Mouse (Mus musculus) hindlimb bud, embryonic 11.5 days (tissue): ENCODE measurements around the gene Tet1.
"Not testable (repeated sequence)": the region's sequence is repeated elsewhere in the genome, so short reads cannot be mapped to it uniquely, and the experiment has no call there.

Experiments used
- DNase-seq: peaks from one replicate; pipeline ENCODE4 v3.0.0-alpha.2; 2012; ENCODE audit warnings: low read depth, low spot score; ENCODE audit errors: extremely low spot score

The Tet1 gene

DNA sequence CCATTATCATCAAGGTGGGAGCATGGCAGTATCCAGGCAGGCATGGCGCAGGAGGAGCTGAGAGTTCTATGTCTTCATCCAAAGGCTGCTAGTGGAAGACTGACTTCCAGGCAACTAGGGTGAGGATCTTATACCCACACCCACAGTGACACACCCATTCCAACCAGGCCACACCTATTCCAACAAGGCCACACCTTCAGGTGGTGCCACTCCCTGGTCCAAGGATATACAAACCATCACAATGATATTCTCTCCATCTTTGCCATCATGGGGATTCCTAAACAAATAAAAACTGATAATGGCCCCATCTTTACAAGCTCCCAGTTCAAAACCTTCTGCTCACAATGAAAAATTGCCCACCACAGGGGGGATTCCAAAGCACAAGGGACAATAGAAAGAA, at the start of gene Tet1:
Gene Tet1, minus strand, starts transcription at position 101 of the 400 bp plus-strand sequence.
- DNase-seq, result not testable (repeated sequence)

DNA sequence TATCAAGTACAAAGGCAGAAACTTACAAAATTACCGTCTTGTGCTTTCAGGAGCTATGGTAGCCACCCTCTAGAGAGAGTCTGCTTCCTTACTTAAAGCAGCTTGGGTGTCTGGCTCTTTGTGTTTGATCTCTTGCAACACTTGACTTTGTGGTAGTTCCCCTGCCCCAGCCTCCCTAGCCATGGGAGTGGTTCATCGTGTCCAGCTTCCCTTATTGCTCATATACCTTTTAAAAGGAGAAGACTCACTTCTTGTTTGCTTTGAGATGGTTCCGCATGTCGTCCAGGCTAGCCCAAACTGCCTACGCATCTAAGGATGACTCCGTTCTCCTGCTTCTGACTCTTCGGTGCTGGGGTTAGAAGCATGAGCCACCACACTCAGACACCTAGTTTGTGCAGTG, 39.8 kb upstream of the Tet1 start:
- no peak for DNase-seq

DNA sequence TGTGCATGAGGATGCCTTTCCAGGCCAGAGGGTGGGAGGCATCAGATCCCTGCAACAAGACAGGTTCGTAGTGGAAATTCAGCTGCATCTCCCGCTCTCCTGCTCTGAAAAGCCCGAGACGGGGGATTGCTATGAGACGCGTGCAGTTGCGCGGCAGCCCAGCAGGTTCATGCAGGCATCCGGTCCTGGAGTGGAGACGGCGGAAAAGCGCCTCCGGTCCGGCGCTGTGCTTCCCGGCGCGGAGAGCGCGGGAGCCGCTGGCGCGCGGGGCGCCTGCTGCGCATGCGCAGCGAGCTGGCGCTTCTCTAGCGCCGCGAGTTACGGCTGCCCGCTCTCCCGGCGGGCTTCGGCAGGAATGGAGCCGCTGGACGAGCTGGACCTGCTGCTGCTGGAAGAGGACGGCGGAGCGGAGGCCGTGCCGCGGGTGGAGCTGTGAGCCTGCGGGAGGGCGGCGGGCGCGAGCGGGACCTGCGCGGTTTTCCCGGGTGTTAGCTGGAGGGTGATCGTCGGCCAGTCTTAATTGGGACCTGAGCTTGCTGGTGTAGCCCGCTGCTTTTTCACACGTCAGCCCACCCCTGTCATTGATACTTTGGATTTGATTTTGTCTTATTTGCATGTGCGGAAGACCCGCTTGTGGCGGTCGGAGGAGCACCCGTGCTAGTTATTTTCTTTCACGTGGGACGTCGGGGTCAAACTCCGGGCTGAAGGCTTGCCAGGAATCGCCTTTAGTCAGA, 38.1 kb upstream of the Tet1 start, which contains the start of gene Dna2:
Gene Dna2, plus strand, starts transcription at position 289 of the 734 bp plus-strand sequence.
- peak; percentile 68 for DNase-seq

DNA sequence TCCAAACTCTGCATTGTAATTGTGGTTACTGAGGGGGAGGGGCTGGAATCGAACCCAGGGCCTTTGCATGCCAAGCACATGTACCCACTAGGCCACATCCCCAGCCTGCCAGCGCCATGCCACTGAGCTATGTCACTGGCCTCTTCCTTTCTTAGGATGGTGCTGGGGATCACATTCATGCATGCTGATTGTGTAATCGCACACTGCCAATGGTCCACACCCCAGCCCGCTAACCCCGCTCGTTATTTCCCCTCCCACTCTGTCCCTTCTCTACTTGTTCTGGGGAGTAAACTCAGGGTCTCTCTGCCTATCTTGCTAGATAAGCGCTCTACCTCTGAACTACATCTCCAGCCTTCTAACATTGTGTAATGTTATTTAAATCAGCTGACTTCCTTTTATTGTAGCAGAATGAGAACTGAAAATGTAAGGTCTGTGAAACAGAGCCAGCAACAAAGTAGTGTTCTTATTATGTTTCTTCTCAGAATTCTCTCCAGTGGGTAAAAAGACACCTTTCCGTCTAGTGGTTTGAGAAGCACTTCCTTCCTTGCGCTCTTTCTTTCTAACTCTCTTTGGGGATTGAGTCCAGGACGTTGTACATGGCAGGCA, 36.3 kb upstream of the Tet1 start:
- DNase-seq, result no peak

DNA sequence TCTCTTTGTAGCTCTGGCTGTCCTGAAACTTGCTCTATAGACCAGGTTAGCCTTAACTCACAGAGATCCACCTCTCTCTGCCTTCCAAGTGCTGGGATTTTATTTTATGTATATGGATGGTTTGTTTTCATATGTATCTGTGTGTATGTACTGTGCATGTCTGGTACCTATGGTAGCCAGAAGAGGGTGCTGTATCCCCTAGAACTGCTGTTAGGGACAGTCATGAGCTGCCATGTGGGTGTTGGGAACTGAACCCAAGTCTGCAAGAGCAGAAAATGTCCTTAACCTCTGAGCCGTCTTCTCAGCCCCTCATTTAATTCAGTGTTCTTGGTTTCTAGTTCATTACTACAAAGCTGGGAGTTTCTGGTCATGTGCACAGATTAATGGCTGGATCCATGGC, 23.6 kb upstream of the Tet1 start:
- no peak for DNase-seq

DNA sequence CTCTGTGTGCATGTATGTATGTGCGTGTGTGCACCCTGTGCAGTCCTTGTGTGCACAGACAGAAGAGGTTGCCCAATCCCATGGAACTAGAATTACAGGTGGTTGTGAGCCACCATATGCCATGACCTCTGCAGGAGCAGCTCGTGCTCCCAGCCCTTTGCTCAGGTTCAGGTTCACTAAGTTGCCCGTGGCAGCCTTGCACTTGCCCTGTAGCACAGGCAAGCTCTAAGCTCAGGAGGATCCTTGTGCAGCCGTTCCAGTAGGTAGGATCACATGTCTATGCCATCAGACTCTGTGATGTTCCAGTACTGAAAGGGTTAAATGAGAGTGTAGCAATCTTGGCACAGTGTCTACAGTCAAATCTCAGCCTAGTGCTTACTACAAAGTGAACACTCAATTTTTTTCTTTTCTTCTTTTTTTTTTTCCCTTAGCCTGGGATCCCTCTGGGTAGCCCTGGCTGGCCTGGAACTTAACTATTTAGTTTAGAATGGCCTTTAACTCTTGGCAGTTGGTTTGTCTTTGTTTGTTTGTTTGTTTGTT, 15.4 kb upstream of the Tet1 start:
- no peak for DNase-seq

DNA sequence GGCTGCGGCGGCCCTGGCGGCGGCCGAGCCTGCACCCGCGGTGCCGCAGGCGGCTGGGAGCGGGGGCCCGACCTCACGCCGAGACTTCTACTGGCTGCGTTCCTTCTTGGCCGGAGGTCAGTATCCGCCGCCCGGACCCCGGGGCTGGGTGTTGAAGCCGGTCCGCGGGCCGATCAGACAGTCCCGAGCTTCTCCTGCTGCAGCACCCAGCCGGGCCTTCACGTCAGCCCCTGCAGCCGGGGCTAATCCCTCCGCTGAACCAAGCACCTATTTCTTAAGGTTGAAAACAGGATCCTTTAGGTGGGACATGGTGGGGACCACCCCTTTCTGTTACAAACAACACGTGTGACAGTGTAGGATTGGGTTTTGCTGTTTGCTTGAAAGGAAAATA, 12.0 kb upstream of the Tet1 start:
- no peak for DNase-seq

DNA sequence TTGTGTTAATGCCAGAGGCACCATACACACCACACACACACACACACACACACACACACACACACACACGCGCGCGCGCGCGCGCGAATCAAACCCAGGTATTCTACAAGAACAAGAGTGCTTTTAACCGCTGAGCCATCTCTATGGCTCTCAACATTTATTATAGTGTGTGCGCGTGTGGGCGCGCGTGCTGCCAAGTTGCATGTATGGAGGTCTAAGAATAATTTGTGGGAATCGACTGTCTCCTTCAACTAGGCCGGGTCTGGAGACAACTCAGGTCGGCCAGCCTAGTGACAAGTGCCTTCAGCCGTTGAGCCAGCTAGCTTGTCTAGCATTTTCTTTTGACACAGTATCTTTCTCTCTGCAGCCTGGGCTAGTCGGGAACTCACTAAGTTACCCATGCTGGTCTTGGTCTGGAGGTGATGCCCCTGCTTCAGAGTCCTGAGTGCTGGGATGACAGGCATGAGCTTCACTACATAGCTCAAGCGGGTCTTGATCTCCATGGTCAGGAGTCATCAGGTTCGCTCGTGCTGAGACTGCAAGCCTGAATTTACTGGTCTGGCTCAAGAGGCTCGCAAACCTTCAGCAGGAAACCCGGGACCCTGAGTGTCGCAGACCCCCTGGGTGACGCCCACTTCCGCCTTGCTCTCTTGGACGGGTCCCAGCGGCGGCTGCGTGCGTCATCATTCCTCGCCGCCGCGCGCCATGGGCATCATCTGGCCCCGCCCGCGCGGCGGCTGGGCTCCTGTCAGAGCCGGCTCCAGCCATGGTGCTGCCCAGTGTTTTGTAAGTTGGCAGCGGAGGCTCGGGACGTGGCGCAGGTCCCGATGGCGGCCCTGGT, 11.3 kb upstream of the Tet1 start, which contains the start of gene Slc25a16:
Gene Slc25a16, plus strand, starts transcription at position 709 of the 841 bp plus-strand sequence.
- peak; percentile 62 for DNase-seq

DNA sequence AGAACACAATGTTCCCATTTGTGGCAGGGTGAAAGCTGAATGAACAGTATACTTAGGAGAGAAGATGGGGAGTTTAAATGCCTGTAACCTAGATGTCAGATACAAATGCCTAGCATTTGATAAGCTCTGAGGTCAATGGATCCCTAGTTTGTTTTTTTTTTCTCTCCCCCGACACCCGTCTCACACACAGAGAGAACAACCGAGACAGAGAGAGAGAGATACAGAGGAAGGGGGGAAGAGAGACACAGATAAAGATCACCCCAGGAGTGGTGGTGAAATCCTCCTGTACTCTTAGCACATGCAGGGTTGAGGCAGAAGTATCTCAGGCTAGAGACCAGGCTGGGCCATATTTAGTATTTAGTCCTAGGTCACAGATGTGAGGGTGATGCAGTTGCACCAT, 10.2 kb upstream of the Tet1 start:
- DNase-seq, result no peak

DNA sequence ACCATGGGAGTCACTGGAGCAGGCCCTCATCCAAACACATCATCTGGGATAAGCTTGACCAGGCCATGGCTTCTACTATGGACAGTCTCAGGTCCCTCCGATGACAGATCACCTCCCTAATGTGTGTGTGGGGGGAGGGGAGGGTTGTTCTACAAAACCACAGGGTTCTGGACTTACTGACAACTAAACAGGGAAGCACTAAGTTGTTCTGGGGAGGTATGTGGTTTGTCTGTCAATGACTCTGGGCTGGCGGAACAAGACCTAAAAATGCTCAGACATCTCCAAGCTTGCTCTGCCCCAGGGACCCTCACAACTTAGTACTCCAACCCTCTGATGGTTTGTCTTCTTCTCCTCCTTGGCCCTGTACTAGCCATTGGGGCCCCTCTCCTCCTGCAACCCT, 2.3 kb upstream of the Tet1 start:
- no peak for DNase-seq

DNA sequence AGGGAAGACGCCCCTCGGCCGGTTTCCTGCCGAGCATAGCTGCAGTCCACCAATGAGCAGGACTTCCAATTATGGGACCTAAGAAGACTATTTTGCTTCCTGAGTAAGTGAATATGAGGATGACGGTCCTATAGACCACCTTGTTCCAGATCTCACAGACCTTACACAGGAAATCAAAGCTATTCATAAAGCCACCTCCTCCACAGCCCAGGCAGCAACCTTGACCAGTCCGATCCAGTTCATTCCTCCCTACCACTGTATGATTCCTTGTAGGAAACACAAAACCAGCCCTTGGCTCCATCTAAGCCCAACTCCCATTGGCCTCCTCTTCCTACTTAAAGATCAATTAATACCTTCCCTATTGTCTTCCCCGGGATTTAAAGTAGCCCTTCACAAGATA, 2.5 kb downstream of the Tet1 start:
- DNase-seq, result no peak

DNA sequence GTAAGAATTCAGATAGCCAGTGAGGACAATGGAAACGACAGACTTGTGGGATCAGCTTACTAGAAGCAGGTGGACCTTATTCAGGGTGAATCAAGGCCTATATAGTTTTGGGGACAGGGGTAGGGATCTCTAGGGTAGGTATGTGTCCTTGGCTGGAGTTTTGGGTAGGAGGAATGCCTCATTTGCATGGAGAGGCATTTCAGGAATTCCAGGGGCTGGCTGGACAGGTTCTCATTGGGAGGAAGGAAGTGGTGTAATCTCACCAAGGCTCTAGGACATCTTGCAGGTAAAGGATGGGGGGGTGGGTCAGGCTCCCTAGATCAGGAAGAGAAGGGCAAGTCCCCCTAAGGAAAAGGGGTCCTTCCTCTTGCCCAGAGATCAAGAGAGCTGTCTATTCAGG, 6.0 kb downstream of the Tet1 start:
- DNase-seq, result no peak

DNA sequence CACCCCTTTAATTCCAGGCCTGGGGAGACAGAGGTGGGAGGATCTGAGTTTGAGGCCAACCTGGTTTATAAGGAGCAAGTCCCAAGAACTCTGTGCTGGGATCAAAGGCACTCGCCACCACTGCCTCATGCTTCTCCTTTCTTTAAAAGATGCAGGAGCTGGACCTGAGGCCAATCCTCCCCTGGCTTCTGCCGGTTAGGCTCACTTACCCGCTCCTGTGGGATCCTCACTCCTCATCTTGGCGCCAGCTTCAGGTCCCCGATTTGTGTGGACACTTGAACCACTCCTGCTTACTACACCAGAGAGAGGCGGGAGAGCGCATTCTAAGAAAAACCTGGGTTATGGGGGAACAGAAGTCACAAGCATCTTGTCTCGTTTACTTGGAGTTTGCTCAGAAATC, 7.0 kb downstream of the Tet1 start:
- DNase-seq, result no peak

DNA sequence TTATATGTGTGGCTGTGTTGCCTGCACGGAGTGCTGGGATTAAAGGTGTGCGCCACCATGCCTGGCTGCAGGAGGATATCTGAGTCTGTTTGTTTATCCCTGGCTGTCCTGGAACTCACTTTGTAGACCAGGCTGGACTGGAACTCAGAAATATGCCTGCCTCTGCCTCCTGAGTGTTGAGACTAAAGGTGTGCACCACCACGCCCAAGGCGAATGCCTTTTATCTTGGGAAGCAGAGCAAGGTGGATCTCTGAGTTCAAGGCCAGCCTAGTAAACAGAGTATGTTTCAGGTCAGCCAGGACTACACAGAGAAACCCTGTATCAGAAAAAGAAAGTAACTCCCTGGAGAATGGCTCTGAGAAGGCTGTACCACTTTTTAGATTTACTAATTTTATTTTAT, 8.7 kb downstream of the Tet1 start:
- no peak for DNase-seq

DNA sequence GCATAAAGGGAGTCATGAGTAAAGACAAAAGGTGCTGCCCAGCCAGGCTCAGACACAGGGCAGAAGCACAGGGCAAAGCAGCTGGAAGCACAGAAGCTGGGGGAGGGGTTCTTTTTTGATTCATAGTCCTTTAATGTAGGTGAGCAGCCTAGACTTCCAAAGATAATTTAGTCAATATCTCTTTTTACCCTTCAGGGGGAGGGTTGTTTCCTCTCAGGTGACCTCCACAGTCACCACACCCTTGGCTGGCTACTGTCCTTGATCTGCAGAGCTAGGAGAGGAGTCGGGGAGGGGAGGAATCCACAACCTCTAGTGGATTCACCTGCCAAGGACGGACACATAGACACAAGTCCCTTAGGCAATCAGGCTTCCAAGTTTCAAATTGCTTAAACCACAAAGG, 10.7 kb downstream of the Tet1 start:
- DNase-seq, result no peak

DNA sequence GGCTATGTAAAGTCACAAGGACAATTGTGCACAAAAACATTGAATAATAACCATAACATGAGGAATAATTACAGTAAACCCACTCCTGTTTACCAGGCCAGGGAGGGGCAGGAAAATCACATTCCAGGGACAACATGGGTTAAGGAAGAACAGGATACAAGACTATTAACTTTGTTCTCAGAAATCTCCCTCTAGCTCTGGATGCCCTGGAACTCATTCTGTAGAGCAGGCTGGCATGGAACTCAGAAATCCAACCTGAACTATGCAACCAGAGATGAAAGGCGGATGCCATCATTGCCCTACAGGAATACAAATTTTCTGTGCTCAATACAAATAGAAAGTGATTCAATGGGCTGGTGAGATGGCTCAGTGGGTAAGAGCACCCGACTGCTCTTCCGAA, 11.4 kb downstream of the Tet1 start:
- no peak for DNase-seq

DNA sequence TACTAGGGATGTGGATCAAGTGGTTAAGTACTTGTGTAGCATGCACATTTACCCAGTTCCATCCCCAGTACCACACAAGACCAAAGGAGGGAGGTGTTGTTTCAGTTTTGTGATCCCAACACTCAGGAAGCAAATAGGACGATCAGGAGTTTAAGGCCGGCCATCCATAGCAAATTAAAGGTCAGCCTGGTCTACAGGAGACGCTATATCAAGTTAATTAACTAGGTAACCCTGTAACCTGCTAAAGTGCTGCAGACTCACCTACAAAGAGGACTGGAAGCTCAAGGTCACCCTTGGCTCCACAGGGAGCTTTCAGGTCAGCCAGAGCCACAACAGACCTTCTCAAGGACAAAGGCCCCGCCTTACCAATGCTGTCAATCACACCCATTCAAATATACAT, 12.0 kb downstream of the Tet1 start:
- DNase-seq, result no peak

DNA sequence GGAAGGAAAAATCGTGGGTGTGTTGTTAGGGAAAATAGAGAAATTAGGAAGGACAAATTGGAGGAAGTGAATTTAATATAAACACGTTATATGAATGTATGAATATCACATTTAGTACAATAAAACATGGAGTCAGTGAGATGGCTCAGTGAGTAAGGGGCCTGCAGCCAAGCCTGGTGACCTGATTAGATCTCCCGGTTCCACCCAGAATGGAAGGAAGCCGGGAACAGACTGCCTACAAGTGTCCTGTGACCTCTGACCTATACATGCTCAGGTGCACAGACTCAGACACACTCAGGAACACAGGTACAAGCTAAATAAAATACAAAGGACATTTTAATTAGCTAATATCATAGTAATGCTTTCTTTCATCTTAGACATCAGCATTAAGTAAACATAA, 12.8 kb downstream of the Tet1 start:
- DNase-seq, result no peak

DNA sequence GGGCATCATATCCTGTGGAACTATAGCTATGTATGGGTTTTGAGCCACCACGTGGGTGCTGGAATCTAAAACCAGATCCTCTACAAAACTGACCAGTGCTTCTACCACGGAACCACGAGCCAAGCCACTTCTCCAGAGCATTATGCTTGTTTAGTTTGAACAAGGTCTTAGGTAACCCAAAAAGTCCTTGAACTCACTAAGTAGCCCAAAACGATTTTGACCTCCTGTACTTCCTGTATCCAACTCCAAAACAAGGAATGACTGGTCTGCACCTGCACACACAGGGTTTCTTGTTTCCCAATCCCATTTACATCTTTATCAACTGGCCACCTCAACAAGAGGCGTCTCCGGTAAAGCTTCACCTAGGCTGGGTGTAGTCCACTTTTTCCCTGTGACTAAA, 13.4 kb downstream of the Tet1 start:
- DNase-seq, result no peak

DNA sequence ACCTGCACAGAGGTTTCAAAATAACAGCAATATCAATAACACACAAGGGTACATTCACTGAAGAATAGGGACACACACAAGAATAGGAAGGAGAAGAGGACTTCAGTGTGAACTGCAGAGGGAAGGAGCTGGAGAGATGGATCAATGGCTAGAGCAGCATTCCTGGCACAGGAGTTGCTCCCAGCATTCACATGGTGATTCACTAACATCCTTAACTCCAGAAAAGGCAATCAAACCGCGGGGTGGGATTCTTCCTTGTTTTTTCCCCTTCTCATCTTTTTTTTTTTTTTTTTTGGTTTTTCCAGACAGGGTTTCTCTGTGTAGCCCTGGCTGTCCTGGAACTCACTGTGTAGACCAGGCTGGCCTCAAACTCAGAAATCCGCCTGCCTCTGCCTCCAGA, 14.3 kb downstream of the Tet1 start:
- DNase-seq, result no peak

DNA sequence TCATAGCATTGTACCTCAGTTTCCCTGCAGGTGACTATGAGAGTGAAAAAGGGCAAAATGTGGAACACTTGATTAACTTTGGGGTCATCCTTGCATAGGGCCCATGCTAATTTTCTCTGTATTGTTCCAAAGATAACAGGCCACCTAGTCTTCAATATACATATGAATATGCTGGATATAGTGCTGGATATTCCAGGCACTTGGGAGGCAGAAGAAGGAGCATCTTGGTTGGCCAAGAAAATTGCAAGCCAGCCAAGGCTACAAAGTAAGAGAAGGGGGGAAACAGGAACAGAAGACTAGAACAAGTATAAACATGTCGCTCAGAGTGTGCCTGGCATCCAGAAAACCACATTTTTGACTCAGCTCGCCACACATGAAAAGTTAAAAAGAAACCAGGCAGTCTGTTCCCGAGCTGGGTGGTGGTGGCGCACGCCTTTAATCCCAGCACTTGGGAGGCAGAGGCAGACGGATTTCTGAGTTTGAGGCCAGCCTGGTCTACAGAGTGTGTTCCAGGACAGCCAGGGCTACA, 15.4 kb downstream of the Tet1 start:
- no peak for DNase-seq
